Mouse (Mus musculus): ENCODE results near the gene Noct. TPM values are rescaled to one million over a fixed set of nuclear protein-coding genes. Genes with fewer than 3 reads are reported as not detected.
"Not testable (repeated sequence)": the region's sequence is repeated elsewhere in the genome, so short reads cannot be mapped to it uniquely, and the experiment has no call there.

The Noct gene
- total RNA-seq, 2 experiments from 2014 or later = 22.5 to 28.0 TPM

DNA sequence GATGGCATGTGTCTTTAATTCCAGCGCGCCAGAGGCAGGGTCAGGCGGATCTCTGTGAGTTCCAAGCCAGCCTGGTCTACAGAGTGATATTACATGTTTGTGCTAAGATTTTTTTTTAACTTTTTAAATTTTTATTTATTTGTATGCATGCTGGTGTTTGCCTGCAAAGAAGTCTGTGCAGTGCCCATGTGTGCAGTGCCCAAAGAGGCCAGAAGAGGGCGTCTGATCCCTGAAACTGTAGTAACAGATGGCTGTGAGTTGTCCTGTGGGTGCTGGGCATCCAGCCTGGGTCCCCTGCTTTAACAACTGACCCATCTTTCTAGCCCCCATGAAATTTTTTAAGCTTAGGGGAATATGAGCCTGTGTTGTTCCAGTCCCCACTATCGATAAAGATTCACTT, 19.8 kb upstream of the Noct start:
- no peak for DNase-seq (ENCODE audit: low spot score)

- no peak for DNase-seq (ENCODE audit: low spot score)
Observed at GRCm38 (mm10) chr3:51204897-51205296, 19.4 kb upstream of the Noct start.

GRCm38 (mm10) chr3:51206521-51206920, 17.7 kb upstream of the Noct start:
- no peak for DNase-seq (ENCODE audit: low spot score)

DNA sequence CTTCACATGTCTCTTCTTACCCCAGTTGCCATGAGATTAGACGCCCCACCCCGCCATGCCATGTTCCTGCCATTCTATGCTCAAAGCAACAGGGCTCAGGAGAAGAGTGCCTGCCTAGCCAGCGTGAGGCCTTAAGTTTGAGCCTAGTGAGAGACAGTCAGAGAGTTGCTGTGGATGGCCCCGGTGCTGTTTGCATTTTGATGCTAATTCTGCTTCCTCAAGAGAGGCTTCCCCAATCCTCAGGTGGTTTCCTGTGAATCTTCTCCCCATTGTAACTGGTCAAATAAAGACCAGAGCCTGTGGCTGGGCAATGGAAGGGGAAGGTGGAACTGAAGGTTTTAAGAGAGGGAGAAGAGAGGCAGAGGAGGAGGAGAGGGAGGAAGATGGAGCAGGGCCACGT, 15.6 kb upstream of the Noct start:
- DNase-seq (ENCODE audit: low spot score) = no peak

DNA sequence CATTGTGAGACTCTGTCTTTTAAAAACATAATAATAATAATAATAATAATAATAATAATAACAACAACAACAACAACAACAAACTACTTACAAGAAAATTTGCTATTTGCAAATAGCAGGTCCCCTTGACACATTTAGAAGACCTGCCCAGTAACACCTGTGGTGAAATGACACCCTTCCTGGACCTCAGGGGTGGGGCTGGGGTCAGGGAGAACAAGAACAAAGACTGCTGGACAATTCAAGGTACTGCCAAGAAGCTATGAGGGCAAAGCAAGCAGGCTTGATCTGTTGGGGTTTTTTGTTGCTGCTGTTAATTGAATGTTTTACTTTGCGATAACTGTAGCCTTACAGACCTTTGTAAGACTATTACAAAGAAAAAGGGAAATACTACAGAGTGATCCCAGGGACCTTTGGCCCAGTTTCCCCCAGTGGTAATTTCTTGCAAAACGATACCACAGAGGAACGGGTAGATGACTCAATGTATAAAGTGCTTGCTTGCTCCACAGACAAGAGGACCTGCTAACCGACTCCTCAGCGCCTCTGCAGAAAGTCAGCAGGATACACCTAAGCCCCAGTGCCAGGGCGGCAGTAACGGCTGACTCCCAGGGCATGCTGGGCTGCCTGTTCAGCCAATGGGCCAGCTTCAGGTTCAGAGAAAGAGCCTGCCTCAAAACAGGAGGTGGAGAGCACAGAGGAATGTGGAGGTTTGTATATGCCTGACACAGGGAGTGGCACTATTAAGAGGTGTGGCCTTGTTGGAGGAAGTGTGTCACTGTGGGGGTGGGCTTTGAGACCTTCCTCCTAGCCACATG, 14.5 kb upstream of the Noct start:
- DNase-seq (ENCODE audit: low spot score) = no peak

DNA sequence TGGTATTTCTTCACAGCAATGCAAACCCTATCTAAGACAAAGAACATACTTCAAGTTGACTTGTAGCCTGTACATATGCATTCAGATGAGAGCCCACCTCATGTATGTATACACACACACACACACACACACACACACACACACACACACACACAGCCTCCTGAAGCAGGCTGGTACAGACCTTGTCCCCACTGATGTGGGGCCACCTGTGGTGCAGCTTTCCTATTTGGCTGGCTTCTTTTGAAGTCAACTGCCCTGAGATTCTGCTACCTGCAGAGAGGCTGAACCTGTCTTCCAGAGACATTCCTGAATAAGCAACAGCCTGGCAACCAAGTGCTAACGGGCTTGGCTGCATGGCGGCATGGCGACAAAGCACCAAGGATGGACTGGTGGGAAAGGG, 13.8 kb upstream of the Noct start:
- DNase-seq (ENCODE audit: low spot score) = no peak

GRCm38 (mm10) chr3:51213111-51213510, 11.1 kb upstream of the Noct start:
- DNase-seq (ENCODE audit: low spot score) = no peak

DNA sequence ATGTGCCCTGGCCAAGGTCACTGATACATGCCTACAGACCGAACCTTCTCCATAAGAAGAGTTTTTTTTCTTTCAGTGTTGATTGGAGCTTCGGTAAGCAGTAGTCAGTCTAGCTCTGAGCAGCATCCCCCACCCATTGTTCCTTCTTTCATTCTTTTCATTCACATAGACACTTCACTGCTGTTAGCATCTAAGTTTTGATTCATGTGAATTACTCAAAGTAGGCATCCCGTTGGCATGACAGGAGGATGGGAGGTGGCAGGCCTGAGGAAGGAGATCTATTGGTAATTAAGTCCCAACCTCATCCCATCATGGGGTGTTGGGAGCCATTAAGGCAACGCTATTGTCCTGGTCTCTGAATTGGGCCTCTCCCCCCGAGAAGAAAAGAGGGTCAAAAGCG, 8.6 kb upstream of the Noct start:
- no peak for DNase-seq (ENCODE audit: low spot score)

GRCm38 (mm10) chr3:51216351-51216750, 7.9 kb upstream of the Noct start:
- not testable (repeated sequence) for DNase-seq (ENCODE audit: low spot score)

- DNase-seq (ENCODE audit: low spot score) = not testable (repeated sequence)
Observed at GRCm38 (mm10) chr3:51218385-51218784, 5.9 kb upstream of the Noct start.

GRCm38 (mm10) chr3:51219213-51219612, 5.0 kb upstream of the Noct start:
- DNase-seq (ENCODE audit: low spot score) = no peak

DNA sequence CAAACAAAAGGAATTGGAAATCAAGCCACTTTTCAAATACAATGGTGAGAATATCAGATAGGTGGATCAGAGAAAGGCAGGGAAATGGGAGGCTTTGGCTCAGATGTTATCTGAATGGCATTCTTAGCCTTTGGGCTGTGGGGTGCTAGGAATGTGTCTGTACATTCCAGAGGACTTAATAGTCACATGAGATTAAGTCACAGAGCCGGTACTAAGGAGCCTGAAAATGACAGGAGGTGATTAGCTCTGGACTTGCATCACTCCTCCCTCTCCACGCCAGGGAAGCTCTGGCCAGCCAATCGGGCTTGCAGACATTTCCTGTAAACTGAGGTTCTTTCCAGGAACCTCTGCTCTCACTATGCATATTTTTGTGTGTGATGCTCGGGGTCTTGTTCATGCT, 3.4 kb upstream of the Noct start:
- DNase-seq (ENCODE audit: low spot score) = no peak

DNA sequence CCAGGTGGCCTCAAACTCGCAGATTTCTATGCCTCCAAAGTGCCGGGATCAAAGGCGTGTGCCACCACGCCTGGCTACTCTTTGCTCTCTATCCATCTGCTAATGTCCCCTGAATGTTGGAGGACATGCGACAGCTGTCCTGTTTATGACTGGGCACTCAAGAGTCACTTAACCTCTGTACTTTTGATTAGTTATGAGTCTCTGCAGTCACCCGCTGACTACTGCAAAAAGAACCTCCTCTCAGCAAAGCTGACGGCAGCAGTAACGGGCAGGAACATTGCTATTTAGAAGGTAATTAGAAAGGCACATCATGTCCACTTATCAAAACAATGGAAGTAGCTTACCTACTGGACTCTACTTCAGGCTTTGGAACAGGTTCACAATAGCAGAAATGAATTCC, 2.4 kb upstream of the Noct start:
- no peak for DNase-seq (ENCODE audit: low spot score)

DNA sequence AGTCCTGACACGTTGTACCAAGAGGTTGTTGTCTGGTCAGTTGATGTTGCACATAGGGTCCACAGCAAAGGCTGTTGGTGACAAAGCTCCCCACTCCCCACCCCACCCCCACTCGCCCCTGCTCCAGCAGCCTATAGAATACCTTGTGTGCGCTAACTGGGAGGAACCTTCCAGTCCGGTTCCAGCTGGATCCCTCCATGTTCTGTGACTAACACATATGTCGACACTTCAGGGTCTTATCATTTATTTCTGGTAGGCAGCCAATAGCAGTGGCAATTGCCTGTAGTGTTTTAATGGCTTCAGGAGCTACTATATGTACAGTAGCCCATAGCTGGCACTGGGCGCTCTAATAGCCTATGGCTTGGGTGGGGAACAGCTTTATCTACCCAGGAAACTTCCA, 1.9 kb upstream of the Noct start:
- DNase-seq (ENCODE audit: low spot score) = no peak

DNA sequence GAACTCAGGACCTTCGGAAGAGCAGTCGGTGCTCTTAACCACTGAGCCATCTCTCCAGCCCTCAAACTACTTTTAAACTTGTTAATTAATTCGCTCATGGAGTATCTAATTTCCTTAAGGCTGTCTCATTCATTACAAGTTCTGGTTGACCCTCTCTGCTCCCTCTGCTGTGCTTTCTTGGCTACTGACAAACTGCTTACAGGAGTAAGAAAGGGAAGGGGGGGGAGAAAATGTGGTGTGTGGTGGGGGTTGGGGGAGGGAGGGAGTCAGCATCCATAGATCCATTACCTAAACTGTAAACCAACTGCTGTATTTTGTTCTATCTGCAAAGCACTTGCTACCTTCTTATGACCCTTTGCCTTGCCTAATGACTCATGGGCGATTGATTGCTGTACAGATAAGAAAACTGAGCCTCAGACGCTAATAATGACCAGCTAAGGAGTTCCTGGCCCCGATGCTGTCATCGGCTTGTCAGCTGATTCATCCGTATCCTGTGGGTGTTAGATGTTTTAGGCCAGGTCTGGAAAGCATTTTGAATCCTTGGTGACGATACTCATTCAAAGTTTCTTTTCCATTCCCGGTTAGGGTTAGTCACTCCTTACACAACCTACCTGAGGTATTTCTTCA, 1.3 kb upstream of the Noct start:
- no peak for DNase-seq (ENCODE audit: low spot score)

- no peak for DNase-seq (ENCODE audit: low spot score)
Observed at GRCm38 (mm10) chr3:51223556-51223955, 691 bp upstream of the Noct start.

GRCm38 (mm10) chr3:51225226-51225750, 1.0 kb downstream of the Noct start:
- no peak for DNase-seq (ENCODE audit: low spot score)

DNA sequence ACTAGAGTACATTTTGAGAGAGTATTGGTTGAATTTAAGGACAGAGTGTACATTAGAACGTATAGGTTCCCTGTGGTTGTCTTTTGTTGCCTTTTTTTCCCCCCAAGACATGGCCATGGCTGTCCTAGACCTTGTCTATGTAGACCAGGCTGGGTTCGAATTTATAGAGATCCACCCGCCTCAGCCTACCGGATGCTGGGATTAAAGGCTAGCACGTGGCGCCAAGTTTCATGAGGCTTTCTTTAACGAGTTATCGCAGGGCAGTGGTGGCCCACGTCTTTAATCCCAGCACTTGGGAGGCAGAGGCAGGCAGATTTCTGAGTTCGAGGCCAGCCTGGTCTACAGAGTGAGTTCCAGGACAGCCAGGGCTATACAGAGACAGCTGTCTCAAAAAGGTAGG, 1.7 kb downstream of the Noct start:
- DNase-seq (ENCODE audit: low spot score) = no peak

GRCm38 (mm10) chr3:51226601-51227000, 2.4 kb downstream of the Noct start:
- no peak for DNase-seq (ENCODE audit: low spot score)

DNA sequence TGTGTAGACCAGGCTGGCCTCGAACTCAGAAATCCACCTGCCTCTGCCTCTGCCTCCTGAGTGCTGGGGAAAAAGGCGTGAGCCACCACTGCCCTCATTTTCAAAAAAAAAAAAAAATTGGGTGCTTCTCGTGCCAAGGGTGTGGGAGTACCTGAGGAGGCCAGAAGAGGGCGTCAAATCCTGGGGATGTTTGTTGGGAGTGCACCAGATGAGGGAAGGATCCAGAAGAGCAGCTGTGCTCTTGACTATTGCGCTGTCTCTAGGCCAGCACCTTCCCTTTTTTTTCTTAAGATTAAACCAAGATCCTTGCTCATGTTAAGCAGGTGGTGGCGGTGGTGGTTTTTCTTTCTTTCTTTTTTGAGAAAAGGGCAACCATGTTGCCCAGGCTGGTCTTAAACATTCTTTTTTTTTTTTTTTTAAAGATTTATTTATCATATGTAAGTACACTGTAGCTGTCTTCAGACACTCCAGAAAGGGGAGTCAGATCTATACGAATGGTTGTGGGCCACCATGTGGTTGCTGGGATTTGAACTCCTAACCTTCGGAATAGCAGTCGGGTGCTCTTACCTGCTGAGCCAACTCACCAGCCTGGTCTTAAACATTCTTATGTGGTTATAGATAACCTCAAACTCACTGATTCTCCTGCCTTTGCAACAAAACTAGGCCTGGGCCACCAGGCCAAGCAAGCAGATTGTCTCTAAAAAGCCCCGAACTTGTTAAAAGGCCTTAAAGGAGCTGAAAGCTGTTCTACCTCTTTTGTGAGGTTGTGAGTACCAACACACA, 4.0 kb downstream of the Noct start:
- peak; percentile 72 for DNase-seq (ENCODE audit: low spot score)

DNA sequence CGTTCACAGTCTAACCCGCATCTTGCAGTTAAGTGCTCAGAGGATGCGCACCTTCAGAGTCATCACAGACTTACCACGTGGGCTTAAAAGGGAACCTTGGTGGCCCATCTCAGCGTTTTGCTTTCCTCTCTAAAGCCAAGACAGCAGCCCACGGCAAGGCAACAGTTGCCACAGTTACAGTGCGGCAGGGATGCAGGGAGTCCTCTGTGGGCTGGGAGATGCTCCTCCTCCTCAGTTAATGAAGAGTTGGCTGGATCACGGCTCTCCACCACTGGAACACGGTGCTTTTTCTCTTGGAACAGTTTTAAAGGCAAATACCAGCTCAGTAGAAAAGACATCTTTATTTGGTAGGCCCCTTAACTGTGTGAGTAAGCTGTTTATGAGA, 4.6 kb downstream of the Noct start:
- no peak for DNase-seq (ENCODE audit: low spot score)

GRCm38 (mm10) chr3:51229226-51229625, 5.0 kb downstream of the Noct start:
- no peak for DNase-seq (ENCODE audit: low spot score)

Data from gastrocnemius, adult 18-20 months (tissue).